Mouse (Mus musculus) lung, postnatal 10 days (tissue): ENCODE results near the gene Skil.

ENCODE experiments used
- DNase-seq: peaks from one replicate; pipeline ENCODE4 v3.0.0; 2021

Gene Skil

DNA sequence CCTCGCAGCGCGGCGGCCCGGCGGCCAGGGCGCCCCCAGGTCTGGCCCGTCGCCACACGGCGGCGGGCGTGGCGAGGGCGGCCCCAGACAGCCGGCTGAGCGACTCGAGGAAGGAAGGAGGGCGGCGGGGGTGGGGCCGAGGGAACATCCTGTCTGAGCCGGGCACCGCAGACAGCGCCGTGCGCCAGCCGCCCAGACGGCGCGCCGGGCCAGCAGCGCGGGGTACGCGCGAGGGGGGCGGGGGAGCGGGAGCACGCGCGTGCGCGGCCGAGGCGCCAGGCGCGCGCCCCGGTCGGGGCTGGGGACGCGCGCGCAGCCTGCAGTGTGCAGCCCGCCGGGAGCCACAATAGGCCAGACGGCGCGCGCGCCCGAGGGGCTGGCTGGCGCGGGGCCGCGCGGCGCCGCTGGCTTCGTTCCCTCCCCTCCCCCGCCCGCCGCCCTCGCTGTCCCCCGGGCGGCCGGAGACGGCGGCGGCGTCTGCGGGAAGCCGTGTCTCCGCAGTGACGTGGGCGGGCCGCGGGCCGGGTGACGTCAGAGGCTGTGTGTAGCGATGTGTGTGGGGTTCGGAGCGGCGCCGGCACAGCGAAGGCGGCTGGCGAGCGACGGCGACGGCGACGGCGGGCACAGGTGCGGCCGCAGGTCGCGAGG lies at the start of gene Skil:
Skil (plus strand) TSS at position 528 of the 648 bp plus-strand sequence.
- peak; percentile 97 for DNase-seq

DNA sequence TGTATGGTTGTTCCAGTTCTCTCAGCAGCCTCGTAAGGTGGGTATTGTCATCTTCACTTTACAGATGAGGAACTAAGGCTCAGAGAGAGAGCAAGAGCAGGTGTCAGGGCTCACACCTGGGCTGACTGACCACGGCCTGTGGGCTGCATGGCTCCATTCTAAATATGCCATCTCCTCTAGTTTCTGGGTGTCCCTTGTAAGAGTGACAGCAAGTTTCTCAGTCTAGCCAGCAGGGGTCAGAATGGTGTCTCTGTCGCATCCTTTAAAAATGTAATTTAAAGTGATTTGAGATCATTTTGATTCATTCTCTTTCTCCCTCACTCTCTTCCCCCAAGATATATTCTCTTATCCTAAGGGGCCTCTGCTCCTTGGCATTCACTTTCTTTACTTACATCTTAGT lies 47.6 kb upstream of the Skil start:
- DNase-seq, result peak; percentile 18

DNA sequence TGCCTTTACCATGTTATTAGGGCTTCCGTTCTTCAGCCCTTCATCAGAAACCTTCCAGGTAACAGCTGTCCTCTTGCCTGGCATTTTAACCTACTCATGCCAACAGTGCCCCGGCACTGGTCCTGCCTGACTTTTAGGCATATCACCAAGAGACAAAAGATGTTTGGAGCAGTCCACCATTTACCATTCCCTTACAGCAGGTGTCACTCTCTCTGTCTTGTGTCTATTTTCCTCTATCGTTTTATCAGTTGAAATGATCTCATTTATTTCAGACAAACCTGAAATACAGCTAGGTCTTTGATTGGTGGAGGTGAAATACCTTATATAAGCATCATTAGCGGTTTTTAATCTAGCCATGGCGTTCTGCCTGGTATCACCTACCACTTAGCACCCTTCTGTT lies 45.8 kb upstream of the Skil start:
- DNase-seq, result no peak

DNA sequence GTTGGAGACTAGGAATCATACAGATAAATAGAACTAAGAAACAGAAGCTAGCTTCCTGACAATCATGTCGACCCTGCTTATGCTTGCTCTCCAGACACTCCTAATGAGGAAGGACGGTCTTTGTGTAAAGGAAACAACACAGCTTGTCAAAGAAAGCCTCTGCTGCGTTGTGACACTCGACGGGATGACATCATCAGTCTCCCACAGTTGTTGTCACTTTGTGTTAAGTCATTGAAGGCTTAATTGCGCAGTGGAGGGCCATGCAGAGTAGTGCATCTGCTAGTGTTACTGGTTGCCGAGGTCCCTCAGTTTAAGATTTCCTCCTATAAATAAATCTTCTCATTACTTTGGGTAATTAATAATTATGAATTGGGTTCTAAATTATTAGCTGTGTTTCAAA lies 44.5 kb upstream of the Skil start:
- no peak for DNase-seq

DNA sequence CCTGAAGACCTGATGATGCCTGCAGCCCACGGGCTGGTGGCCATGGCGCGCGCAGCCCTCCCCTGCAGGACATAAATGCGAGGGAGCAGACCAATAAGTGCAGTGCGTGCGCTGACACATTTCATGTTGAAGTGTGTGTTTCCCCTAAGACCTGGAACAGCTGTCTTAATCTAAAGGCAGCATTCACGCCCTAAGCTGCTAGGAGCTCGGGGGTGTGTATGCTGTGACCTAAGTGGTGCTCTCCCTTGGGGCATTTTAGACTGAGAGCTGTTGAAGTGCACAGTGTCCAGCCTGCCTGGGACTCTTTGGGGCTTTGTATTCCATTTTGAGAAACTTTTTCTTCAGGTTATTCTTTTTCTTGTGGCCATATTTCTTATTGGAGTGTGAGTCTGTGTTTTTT lies 43.1 kb upstream of the Skil start:
- DNase-seq, result no peak

DNA sequence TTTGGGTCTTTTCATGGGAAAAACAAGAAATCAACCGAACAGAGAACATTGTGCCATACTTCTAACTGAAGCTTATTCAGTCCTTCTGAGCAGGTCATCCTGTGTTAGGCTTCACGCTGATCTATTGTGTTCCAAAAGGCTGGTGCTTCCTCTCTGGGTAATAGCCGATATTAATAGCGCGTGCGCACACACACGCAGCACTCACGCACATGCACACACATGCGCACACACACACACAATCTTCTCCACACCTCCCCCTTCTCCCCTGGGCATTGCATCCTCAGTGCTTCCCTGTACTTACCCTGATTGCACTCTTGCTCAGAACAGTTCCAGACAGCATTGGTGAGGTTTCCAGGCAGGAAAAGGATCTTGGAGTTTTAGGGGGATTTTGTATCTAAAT lies 41.7 kb upstream of the Skil start:
- DNase-seq, result no peak

DNA sequence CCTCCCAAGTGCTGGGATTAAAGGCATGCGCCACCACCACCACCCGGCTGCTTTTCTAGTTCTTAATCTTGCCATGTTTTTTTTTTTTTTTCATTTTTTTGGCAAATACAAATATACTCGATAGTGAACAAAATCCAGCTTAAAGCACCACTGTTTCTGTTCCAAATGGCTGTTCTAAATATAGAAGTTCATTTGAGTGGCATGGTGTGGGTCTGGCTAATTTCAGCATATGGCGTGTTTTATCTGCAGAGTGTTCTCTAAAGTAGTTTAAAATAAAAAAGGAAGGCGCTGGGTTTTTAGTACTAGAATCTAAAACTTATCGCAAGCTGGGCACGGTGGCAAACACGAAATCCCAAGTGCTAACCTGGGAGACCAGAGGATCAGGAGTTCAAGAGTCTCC lies 40.0 kb upstream of the Skil start:
- no peak for DNase-seq

DNA sequence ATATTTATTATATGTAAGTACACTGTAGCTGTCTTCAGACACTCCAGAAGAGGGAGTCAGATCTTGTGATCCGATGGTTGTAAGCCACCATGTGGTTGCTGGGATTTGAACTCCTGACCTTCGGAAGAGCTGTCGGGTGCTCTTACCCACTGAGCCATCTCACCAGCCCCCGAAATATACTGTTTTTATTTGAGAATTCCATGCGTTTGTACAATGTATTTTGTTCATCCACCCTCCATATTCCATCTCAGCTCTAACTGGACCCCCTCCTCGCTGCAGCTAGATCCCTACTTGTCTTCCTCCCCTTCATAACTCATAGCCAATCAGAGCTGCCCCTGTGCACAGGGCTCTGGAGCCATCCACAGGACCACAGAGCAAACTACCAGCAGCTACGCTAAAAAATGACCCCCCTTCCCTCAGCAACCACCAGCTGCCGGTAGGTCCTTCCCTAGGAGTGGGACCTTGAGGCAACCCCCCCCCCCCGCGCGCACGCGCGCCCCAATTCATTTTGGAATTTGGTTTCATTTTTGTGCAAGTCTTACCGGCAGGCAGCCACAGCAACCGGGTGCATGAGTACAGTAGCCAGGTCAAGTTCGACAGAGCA lies 38.7 kb upstream of the Skil start:
- DNase-seq, result peak; percentile 68

DNA sequence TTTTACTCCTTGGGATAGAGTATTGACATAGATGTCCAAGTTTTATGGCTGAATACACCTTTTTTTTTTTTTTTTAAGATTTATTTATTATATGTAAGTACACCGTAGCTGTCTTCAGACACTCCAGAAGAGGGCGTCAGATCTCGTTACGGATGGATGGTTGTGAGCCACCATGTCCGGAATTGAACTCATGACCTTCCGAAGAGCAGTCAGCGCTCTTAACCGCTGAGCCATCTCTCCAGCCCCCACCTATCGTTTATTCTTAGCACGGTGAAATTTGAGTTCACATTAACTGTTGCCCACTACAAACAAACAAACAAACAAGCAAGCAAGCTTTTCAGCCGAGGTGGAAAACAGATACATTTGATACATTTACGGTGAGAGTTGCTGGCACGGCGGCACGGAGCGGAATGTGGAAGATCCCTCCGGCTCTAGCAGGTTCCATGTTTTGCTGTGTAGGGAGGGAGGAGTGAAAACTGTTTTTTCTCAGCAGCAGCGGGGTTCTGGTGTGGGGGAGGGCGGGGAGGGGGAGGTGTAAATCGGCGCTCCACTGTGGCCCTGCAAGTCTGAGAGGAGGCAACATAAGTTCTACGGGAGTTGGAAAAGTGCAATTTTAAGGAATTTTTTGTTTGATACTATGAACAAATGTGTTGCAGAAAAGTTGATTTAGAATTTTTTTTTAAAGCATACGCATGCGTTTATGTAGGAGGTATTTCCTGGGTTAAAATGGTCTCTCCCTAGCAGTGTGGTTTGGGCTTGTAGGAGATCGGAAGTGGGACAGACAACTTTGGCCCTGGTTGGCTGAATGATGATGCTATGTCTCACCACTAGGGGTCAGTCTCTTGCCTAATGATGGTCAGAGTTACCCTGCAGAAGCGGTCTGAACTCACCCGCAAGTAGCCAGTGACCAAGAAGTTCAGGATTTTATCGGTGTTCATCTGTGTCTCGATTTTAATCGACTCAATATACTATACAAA lies 37.9 kb upstream of the Skil start:
- peak; percentile 94 for DNase-seq

DNA sequence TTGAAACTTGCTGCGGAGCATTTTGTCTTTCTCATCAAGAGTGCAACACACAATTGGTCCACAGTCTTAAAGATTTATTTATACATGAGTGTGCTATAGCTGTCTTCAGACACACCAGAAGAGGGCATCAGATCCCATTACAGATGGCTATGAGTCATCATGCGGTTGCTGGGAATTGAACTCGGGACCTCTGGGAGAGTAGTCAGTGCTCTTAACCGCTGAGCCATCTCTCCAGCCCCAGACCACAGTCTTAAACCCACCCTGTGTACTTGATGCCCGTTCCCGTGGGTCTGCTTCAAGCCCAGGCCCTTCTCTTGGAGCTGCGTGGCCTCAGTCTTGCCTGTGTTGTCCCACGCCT lies 34.1 kb upstream of the Skil start:
- no peak for DNase-seq

DNA sequence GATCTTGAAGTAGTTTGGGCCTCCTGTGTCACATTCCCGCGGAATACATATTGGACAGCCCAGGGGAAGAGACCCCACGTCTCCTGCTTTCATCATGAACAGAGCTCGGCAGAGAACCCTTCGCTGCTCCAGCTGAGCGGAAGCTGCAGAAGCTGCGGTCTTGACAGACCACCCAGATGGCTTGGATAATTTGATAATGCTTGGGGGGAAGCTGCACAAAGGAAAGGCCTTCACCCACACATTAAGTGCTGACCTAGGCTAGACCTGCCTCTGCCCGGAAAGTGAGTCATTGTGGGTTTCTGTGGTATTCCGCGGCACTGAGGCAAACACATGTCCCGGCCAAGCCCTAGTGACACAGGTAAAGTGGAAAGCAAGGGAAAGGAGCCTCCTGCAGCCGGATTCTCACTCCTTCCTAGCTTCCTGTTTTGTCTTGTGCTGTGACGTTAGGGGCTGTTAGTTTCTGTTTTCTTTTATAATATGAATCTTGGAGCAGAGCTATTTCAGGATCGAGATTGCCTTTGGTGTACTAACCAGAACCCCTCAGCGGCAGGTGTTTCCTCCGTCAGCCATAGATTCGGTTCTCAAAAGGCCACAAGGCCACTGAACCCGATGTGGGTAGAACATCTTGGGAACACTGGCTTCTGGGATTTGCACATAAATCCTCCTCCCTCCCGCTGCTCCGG lies 33.6 kb upstream of the Skil start:
- no peak for DNase-seq

DNA sequence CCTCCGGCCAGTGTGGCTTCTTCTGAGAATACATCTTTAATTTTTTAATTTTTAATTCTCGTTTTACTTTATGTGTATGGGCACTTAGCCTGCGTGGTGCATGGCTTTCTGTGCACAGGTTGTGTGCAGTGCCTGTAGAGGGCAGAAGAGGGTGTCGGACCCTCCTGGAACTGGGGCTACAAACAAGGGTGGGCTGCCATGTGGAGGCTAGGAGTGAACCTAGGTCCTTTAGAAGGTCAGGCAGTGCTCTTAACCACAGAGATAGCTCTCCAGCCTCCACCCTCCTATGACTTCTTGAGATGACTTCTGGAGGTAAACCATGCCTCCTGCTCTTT lies 33.1 kb upstream of the Skil start:
- peak; percentile 15 for DNase-seq

DNA sequence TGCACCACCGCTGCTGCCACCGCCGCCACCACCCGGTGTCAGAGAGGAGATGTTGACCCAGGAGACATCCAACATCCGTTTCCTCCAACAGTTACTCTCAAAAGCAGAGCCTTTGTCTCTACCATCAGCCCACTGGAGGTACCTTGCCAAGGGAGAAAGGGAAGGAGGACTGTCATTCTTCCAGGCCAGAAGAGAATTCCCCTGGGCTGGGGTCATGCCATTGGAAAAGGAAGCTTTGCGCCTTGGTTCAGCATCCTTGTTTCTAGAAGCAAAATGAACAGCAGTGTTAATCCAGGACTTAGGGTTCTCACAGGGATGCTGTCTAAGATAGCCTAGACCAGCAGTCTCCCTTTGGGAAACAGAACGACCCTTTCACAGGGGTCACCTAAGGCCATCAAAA lies 32.5 kb upstream of the Skil start:
- DNase-seq, result no peak

DNA sequence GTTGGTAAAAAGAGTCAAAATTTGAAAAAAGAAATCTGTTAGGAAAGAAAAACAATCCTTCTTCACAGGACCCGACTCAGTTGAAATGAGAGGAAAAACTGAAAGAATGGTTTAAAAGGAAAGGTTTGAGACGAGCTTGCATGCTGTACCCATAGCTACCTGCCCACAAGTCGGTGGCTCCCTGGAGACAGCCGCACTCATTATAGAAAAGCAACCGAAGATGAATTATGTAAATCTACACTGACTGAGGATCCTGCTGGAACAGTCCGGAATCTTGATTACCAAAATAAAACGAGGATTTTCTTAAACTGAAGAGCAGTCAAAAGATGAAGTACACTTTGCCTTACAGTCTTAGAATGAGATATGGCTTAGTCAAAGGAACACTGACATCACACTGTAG lies 26.4 kb upstream of the Skil start:
- no peak for DNase-seq

DNA sequence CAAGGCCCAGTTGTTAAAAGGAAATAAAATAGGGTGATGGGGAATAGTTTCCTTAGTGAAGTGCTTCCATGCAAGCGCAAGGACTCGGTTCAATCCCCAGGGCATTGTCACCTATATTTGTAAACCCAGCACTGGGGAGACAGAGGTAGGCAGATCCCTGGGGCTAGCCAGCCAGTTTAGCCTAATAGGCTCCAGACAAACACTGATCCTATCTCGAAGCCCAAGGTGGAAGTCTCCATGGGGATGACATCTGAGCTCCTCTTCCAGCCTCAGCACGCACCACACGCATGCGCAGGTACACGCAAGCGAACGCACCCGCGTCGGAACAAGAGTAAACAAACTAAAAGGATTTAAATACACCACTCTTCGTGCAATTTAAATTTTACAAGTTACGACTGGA lies 23.1 kb upstream of the Skil start:
- no peak for DNase-seq

DNA sequence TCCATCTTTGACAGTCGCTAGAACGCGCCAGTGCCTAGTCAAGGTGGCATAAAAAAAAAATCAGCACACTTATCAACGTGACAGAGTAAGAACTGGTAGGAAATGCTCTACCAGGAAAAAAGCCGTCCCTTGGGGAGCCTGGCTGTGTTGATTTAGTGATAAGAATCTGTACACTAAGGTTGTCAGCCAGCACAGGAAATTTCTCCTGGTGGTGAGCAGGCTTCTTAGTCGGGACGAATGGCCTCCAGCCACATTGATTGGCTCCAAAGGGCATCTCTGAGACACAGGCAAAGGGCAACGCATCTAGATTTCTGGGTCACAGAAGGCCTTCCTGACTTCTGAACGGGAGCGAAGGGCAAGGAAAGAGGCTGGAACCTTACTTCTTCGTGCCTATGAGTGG lies 19.1 kb upstream of the Skil start:
- DNase-seq, result no peak

DNA sequence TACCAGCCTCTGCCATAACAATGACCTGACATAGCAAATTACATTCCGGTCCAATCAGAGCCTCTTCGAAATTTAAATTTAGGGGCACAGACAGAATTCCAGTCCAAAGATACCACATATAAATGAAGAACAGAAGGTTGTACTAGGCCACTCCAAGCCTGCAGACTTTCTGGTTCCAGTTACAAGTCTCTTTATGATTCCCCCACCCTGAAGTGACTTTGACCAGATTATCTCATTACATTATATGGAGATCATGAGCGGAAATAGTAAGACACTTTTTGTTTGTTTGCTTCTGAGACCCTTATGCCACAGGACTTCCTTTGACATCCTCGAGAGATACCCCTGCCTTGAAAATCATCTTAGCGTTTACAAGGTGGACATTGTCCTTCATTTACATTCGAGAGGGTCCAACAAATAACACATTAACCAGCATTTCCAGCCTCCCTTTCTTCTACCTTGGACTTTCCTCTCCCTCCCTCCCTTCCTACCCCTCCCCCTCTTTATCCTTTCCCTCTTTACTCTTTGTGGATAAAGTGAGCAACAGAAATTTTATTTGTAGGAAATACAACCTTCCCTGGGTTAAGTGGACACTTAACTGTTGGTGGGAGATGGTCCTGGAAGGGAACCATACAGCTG lies 17.7 kb upstream of the Skil start:
- DNase-seq, result no peak

DNA sequence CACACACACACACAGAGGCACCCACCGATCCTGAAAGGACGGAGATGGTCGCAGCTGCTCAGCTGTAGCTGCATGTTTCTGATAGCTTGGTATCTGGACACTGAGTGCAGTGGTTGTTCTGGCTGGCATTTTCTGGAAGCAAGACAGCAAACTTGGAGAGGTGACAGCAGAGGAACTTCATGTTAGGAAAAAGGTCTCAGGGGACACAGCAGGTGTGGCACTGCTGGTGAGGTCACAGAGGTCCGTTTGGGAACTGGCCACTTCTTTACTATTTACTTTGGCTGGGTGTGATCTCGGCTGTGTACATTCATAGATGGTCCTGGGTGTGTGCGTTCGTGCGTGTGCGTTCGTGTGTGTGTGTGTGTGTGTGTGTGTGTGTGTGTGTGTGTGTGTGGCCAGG lies 15.4 kb upstream of the Skil start:
- DNase-seq, result no peak

DNA sequence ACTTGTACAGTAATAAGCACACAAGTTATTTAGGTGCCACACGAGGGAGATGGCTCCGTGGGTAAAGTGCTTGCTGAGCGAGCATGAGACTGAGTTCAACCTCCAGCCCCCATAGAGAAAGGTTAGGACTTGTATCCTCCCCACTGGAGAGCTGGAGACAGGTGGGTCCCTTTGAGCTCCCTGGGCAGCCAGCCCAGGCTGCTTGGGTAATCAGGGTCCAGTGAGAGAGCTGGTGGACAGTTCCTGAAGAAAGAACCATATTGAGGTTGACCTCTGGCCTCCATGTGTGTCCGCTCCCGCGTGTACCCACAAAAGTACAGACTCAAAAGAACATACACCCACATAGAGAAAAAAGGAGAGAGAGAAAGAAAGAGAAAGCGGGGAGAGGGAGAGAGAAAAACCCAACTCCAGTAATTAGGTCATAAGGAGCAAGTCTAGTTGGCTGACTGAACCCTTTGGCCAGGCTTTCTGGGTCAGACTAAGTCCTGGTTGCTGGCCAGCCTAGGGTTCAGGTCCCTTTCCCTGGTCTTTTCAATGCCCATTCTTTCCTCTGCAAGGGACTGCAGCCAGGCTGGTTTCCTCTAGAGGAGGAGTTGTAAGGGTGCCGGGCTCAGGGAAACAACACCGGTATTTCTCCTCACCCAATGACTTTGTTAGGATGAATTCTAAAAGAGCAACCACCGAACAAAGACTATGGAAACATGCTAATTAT lies 13.9 kb upstream of the Skil start:
- DNase-seq, result no peak

DNA sequence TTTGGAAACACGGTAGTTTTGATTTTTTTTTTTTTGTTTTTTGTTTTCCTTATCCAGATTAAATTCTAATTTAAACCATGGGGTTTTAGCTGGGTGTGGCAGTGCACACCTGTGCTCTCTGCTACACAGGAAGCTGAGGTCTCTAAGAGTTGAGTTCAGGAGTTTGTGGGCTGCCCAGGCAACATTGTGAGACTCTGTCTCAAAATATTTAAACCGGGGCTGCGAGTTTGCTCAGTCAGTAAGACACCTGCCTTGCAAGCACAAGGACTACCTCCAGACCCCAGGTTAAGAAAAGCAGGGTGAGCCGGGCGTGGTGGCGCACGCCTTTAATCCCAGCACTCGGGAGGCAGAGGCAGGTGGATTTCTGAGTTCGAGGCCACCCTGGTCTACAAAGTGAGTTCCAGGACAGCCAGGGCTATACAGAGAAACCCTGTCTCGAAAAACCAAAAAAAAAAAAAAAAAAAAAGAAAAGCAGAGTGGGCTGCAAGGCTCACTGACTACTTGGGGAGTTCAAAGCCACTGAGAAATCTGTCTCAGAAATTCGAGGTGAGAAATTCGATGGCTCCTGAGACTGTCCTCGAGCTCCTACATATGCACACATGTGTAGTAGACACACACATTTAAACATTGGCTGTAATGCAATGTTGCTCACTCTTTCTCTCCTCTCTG lies 11.9 kb upstream of the Skil start:
- no peak for DNase-seq

DNA sequence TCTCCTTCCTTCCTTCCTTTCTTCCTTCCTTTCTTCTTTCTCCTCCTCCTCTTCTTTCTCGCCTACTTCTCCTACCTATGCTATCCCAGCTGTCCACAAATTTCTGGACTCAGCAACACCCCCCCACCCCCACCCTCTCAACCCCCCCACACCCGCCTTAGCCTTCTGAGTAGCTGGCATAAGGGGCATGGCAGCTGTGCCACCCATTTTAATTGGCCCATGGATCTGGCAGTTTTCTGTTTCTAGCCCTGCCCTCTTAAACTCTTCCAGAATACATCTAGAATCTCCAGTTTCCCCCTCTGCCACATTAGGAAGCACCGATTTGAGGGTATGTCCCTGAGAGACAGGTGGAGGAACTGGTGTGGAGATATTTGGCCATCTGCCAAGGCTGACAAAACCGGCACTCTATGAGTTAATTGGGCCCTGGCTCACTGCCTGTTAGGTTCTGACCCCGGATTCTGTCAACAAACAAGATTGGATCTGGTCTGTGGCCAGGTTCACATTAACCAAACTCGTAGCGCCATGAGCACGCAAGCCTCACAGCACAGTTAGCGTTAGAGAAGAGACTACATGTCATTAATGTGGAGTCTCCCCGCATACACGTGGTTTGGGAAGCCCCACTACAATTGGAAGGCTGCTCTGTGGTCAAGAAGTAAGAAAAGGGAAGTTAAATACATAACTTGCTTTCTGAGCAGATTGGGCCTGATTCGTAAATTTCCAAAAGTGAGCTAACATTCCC lies 11.2 kb upstream of the Skil start:
- peak; percentile 67 for DNase-seq
